Mouse (Mus musculus) T-helper 17 cell (primary cell): Measurements from ENCODE around the gene Adamtsl1.

Experiments used
- in situ Hi-C, 2 experiments: fragments of 300-600 bp; cut with MboI, MseI; formaldehyde crosslinking; loops; 1 replicate in 1 of 2; 2 replicates in 1 of 2; pipeline ENCODE4 v1.15.1; 2025; ENCODE audit warnings: high pct_unique_total_duplicates in 2 of 2

Gene Adamtsl1

DNA sequence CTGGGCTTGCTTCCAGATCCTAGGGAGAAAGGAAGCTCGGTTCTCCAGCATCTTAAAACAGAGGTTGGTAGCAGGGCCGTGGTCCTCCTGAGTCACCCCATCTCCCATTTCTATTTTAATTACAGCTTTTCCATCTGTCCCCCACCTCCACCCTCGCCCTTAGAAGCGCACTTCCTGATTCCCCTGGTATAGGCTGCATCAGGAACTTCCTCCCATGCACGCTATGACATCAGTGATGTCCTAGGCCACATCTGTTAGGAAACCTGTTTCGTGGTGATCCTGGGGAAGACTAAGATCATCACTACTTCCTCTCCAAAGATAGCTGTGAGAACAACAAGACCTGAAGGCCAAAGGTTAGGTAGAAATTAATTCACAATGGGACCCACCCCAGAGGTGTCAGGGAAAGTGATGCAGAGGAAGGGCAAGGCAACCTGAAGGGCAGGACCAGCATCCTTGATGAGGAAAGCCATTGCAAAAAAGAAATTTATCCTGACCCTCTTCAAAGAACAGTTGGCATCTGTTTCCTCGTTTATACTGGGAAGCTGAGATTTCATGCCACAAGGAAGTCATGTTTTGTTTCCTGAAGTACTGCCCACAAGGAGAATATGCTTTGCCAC, 882.8 kb downstream of the Adamtsl1 start:
- in situ Hi-C loops = no loop called here

DNA sequence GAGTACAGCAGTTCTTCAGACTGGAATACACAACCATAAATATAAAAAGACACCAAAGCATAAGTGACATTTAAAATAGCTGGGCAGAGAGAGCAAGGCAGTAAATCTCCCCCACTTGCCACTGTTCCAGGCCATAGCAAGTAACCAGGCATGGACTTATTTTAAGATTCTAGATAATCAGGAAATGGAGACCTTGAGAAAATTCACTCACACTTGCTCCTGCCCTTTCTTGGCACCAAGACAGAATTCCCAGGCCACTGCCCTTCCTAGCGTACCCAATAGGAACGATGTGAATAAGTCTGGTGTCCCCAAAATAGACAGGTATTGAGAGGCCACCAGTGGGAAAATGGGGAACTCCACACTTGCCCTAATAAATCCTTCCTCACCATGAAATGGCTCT, 883.5 kb downstream of the Adamtsl1 start:
- in situ Hi-C loops = no loop called here

GRCm38 (mm10) chr4:86401116-86401515, 887.1 kb downstream of the Adamtsl1 start:
- in situ Hi-C loops = no loop called here

DNA sequence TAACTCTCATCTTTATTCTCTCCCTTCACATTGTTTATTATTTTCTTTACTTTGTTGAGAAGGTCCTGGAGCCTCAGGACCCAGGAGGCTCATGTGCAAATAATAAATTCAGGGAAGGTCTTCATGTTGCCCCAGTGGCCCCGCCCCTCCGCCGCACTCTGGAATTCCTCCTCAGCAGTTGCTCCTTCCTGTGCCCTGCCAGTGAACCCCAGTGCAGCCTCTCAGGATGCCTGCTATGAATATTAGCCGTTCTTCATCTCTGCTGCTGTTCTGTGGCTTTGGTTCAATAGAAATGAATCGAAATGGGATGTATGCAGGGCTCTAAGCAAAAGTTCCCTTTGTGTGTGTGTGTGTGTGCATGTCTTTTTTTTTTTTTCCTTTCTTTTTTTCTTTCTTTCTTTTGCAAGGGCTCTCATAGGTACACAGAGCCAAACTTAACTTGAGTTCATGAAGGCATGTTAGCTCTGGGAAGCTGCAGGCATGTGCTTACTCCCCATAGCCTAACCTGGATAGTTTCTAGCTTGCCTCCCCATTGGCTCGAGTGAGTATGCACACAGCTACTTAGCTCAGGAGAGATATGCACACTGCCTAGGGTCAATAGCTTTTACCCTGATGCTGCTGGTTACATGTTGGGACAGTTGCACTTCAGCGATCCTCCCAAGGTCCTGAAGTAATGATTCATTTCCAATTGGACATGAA, 892.7 kb downstream of the Adamtsl1 start:
- in situ Hi-C loops = no loop called here

DNA sequence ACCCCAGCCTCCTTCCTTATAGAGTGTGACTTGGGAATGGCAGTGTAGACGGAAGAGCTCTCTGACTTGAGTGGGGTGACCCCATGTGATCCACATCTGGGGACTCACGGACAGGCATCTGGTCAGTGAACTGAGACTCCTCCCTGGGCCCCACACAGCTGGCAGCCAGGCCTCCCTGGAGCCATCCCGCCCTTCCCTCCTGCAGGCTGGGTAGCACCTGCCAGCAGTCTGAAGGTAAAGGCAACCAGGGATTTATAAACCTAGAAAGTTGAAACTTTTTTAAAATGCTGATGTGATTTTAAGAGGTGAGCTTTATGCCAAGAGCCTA, 893.2 kb downstream of the Adamtsl1 start:
- in situ Hi-C loops = no loop called here

DNA sequence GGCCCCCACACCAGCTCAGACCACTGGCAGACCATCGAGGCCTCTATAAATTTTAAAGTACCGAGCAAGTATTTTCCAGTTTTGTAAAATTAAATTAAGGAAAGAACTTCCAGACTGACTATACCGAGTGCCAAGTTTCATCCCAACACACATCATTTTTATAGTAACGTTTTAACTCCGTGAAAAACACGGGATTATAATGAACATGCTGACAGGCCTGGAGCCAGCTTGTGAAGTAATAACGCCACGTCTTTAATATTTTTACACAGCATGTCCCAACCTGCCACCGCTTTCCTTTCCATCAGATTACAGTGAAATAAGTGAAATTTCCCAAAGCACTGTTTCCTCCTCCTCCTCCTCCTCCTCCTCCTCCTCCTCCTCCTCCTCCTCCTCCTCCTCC, 894.4 kb downstream of the Adamtsl1 start:
- in situ Hi-C loops = no loop called here

DNA sequence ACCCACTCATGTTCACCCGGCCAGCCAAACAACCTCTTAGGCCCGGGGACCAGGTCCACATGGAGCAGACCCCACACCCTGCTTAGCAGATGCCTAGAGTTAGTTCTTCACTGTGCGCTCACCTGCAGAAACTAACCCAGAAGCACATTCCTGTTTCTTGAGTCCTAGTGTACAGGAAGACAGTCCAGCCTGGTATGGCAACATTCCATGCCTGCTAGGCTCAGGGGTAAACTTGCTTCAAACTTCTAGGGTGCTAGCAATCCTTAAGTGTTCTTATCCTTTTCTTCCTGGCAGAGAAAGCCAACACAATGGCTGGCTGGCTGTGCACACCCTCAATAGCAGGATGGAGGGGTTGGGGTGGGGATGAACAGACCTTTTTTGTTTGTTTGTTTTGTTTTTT, 897.0 kb downstream of the Adamtsl1 start:
- in situ Hi-C loops = no loop called here

DNA sequence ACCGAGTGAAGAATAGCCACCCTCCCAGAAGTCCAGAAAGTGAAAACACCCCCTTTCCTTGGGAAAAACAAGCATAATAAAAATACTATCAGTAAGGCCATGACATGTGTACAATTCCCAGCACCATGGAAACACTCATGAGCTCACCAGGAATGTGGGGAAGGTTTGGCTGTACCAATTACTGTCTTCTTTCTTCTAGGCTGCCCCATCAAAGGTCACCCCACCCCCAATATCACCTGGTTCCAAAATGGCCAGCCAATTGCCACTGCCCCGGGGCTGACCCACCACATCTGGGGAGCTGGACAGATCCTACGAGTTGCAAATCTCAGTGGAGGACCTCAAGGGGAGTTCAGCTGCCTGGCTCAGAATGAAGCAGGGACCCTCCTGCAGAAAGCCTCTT, 899.4 kb downstream of the Adamtsl1 start:
- in situ Hi-C loops = no loop called here

GRCm38 (mm10) chr4:86416401-86417025, 902.5 kb downstream of the Adamtsl1 start:
- in situ Hi-C loops = no loop called here

GRCm38 (mm10) chr4:86422586-86422985, 908.6 kb downstream of the Adamtsl1 start:
- in situ Hi-C loops = no loop called here

DNA sequence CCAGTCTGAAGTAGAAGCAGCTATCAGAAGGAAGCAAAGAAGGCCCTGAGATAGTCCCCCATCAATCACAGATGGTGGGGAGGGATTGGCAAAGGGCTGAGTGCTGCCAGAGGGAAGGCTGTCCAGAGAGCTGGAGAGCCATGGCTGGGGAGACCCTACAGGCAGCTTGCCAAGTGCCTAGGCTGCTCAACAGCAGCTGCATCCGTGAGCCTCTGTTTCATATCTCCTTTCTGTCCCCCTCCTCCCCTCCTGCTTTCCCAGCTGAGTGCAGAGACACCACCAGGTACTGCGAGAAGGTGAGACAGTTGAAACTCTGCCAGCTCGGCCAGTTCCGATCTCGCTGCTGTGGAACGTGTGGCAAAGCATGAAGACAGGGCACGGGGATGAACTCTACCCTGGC, 911.6 kb downstream of the Adamtsl1 start:
- in situ Hi-C loops = no loop called here

GRCm38 (mm10) chr4:86426549-86426948, 912.6 kb downstream of the Adamtsl1 start:
- in situ Hi-C loops = no loop called here

DNA sequence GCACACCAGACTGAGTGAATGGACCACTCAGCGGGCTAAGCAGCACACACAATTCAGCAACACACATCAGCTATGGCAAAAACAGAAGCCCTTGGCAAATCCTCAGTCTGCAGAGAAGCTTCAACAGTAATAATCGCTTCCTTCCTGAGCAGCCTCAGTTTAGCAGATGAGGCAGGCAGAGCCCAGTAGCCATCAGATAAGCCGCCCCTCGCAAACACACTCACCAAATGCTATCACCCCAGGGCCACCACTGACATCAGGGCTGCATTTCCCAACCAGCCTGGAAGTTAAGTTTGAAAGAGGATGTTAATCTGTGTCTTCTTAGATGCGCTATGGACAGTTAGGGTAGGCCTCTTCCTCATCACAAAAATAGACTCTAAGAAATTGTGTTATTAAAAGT, 913.3 kb downstream of the Adamtsl1 start:
- in situ Hi-C loops = no loop called here

DNA sequence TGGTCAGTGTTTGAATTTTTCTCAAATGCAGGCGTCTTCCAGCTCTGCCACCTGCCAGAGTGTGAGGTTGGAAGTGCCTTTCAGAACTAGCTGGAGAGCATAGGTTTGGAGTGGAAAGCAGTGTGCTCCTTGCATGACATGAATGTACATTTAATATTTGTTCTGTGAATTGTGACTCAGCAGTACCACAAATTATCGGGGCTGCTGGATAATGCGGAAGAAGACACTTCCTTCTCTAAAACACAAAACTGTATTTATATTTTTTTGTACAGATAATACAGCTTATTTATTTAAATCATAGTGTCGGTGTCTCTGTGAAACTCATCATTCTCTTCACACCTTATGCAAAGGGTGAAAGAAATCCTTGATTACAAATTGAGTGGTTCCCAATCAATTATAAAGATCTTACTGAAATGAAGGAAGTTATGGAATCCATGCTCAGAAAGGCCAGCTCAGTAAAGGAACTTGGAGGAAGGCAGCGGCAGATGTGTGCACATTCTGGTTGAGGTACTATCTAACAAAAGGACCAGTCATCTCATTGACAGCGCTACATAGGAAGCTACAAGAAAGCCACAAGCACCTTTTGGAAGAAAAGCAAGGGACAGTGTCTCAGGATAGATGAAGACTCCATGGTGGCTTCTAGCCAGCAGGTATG, 914.2 kb downstream of the Adamtsl1 start:
- in situ Hi-C loops = no loop called here

DNA sequence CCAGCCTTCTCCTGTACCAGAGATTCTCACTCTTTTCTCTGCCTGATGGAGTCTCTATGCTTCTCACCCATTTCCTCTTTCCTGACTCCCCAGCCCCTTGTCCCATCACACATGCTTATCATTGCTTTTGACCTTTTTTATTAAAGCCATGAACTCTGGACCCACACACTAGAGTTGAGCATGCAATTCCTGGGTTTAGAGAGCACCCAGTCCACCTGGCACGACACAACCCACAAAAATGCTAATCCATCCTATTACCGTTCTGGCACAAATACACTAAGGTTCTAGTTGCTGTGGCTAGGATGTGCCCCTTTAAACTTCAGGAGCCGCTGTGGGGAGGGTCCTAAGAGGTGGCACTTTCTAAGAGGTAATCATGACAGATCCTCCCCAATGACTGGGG, 921.7 kb downstream of the Adamtsl1 start:
- in situ Hi-C loops = no loop called here

DNA sequence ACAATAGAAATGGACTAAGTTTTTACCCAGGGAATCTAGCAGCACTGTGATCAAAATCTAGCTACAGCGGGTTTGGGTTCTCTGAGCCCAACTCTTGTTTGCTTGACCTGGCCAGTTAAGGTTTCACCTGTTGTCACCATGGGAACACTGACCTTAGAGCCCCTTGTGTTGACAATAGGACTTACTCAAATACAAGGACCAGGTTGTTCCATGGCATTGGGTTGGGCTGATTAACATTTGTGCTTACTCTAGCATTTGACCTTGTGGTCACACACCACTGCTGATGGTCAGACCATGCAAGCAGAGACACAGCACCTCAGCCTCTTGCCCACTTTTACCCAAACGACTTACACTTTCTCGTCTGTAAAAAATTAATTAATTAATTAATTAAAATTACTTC, 922.4 kb downstream of the Adamtsl1 start:
- in situ Hi-C loops = no loop called here

DNA sequence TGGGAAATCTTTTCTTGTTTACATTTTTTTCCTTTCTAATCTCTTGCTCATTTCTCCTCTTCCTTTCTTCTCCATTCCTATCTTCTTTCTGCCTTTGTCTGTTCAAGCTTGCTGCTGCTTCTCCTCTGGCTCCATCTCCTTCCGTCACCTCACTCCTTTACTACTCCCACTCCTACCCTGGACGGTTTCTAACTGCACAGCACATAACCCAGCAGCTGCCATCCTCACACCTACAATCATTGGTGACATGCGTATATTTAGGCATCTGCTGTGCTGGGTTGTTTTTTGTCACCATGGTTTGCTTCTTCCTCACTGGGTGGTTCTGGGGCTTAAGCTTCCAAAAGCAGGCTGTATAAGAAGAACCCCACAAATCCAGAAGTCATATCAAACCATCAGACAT, 936.5 kb downstream of the Adamtsl1 start:
- in situ Hi-C loops = no loop called here

DNA sequence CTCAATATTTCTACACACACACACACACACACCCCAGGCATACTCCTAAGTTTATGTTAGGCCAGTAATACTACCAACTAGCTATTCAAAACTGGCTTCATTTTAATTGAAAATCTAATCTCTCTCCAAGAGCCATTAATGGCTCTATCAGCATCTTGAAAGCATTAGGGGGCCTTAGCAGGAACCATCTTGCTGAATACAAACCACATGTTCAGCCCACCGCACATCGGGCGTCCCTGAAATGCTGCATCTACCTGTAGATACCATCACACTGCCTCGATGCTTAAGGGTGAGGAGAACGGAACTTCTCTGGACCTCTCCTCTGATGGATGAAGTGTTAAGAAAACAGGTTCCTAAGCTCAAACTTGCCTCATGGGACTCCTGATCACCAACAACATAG, 950.8 kb downstream of the Adamtsl1 start:
- in situ Hi-C loops = no loop called here
